ENCODE assay signal across 25 mouse cellular contexts in genomic region chr3:101836971-101837370, GRCm38 (mm10). TPM values are rescaled to one million over a fixed set of nuclear protein-coding genes. Genes with fewer than 3 reads are reported as not detected.
DNase-seq lines count a peak whose midpoint lies in the region; ATAC-seq lines count a peak whose summit lies in the region.
"Had no signal": no experiment of that assay in that cellular context is flagged by ENCODE, and none has a peak within 500 bp of the region (broad histone marks: within the 10 kb centered on the region; RNA-seq: fewer than 3 reads in every experiment).

No protein-coding gene starts in this region.

- no peaks in the 10 kb centered on the region for H3K36me3 ChIP-seq in forebrain, embryonic 10.5 days (replicated peaks)
- no peaks in the 10 kb centered on the region for H3K36me3 ChIP-seq in forebrain, embryonic 15.5 days
- no peaks in the 10 kb centered on the region for H3K36me3 ChIP-seq in midbrain, embryonic 10.5 days
- H3K36me3 ChIP-seq in midbrain, embryonic 15.5 days (replicated peaks) = no peaks in the 10 kb centered on the region
- H3K36me3 ChIP-seq in embryonic facial prominence, embryonic 13.5 days = no peaks in the 10 kb centered on the region
- no peaks in the 10 kb centered on the region for H3K36me3 ChIP-seq in stomach, embryonic 16.5 days (ENCODE audit: control insufficient read depth, insufficient read depth, low read length)
- H3K36me3 ChIP-seq: forebrain, embryonic 12.5 days; G1E; hindbrain, embryonic 13.5 days; liver, embryonic 13.5 days had no signal

- H3K4me1 ChIP-seq in forebrain, embryonic 10.5 days = peaks cover 22% of the 10 kb centered on the region
- H3K4me1 ChIP-seq in forebrain, embryonic 15.5 days = peaks cover 13% of the 10 kb centered on the region
- peaks cover 21% of the 10 kb centered on the region for H3K4me1 ChIP-seq in midbrain, embryonic 10.5 days
- peaks cover 11% of the 10 kb centered on the region for H3K4me1 ChIP-seq in midbrain, embryonic 15.5 days
- peaks cover 23% of the 10 kb centered on the region for H3K4me1 ChIP-seq in embryonic facial prominence, embryonic 13.5 days
- peaks cover 17% of the 10 kb centered on the region for H3K4me1 ChIP-seq in stomach, embryonic 16.5 days (ENCODE audit: control insufficient read depth, insufficient read depth, low read length)

- no peak for DNase-seq in forebrain, embryonic 10.5 days (ENCODE audit: extremely low spot score, low spot score)
- no peak for DNase-seq in midbrain, embryonic 10.5 days (ENCODE audit: low spot score)
- no peak for DNase-seq in kidney, postnatal 14 days
- DNase-seq: adrenal gland, postnatal 25 days; cerebellum, adult 11-12 months; cerebellum, postnatal 10 days; gastrocnemius, postnatal 14 days; heart, adult 11 months; heart, postnatal 4 days; kidney, adult 8-10 months; kidney, postnatal 10 days; layer of hippocampus, adult 9-11 months; liver, embryonic 13.5 days; lung, adult 2 months; lung, postnatal 10 days; thymus, adult 18-20 months; thymus, postnatal 25 days had no signal

- peak overlapping the region; percentile 81; the same call in 1 of the 2 replicates for H3K27ac ChIP-seq in forebrain, embryonic 10.5 days
- H3K27ac ChIP-seq in forebrain, embryonic 15.5 days (replicated peaks) = no peak overlapping the region
- H3K27ac ChIP-seq in midbrain, embryonic 10.5 days (replicated peaks) = peak overlapping the region; percentile 79; the same call in 1 of the 2 replicates
- H3K27ac ChIP-seq in midbrain, embryonic 15.5 days = no peak overlapping the region
- peak overlapping the region; percentile 78; the same call in 1 of the 2 replicates for H3K27ac ChIP-seq in embryonic facial prominence, embryonic 13.5 days
- peak overlapping the region; percentile 57; the same call in 1 of the 2 replicates for H3K27ac ChIP-seq in stomach, embryonic 16.5 days (ENCODE audit: low read length)
- H3K27ac ChIP-seq: forebrain, embryonic 12.5 days; liver, embryonic 13.5 days; macrophage had no signal

- H3K27me3 ChIP-seq in forebrain, embryonic 10.5 days (ENCODE audit: poor library complexity, severe bottlenecking) = peaks cover 6% of the 10 kb centered on the region; the same call in 1 of the 2 replicates
- H3K27me3 ChIP-seq in forebrain, embryonic 15.5 days = no peaks in the 10 kb centered on the region
- 0 out of 2 replicates have a peak, but pooled peaks cover 5% of the 10 kb centered on the region for H3K27me3 ChIP-seq in midbrain, embryonic 10.5 days (ENCODE audit: low read depth, poor library complexity, severe bottlenecking)
- no peaks in the 10 kb centered on the region for H3K27me3 ChIP-seq in midbrain, embryonic 15.5 days (replicated peaks)
- H3K27me3 ChIP-seq in embryonic facial prominence, embryonic 13.5 days = no peaks in the 10 kb centered on the region
- H3K27me3 ChIP-seq in stomach, embryonic 16.5 days (ENCODE audit: control insufficient read depth, insufficient read depth, low read length) = no peaks in the 10 kb centered on the region
- H3K27me3 ChIP-seq: forebrain, embryonic 12.5 days; hindbrain, embryonic 13.5 days; liver, embryonic 13.5 days had no signal

- H3K9ac ChIP-seq in forebrain, embryonic 15.5 days (replicated peaks) = no peak overlapping the region; the same call in 1 of the 2 replicates
- no peak overlapping the region for H3K9ac ChIP-seq in midbrain, embryonic 15.5 days
- no peak overlapping the region for H3K9ac ChIP-seq in embryonic facial prominence, embryonic 13.5 days
- H3K9ac ChIP-seq in stomach, embryonic 16.5 days (ENCODE audit: low read length) = no peak overlapping the region
- H3K9ac ChIP-seq: forebrain, embryonic 12.5 days; liver, embryonic 13.5 days had no signal

- ATAC-seq in forebrain, embryonic 15.5 days (replicated peaks) = no peak
- no peak for ATAC-seq in midbrain, embryonic 15.5 days (replicated peaks)
- no peak for ATAC-seq in embryonic facial prominence, embryonic 13.5 days (ENCODE audit: insufficient number of reproducible peaks, insufficient read depth, low FRiP score, low TSS enrichment, low read depth)
- no peak for ATAC-seq in stomach, embryonic 16.5 days (ENCODE audit: insufficient read depth, low FRiP score)

- 0 out of 2 replicates have a peak, but pooled peaks cover 3% of the 10 kb centered on the region for H3K9me3 ChIP-seq in forebrain, embryonic 10.5 days
- no peaks in the 10 kb centered on the region for H3K9me3 ChIP-seq in forebrain, embryonic 15.5 days
- H3K9me3 ChIP-seq in midbrain, embryonic 10.5 days (replicated peaks) = no peaks in the 10 kb centered on the region
- H3K9me3 ChIP-seq in midbrain, embryonic 15.5 days = no peaks in the 10 kb centered on the region
- H3K9me3 ChIP-seq in embryonic facial prominence, embryonic 13.5 days = no peaks in the 10 kb centered on the region
- no peaks in the 10 kb centered on the region for H3K9me3 ChIP-seq in stomach, embryonic 16.5 days (replicated peaks; ENCODE audit: control insufficient read depth, low read length)
- H3K9me3 ChIP-seq: forebrain, embryonic 12.5 days; G1E; hindbrain, embryonic 13.5 days; liver, embryonic 13.5 days had no signal

- H3K4me3 ChIP-seq in forebrain, embryonic 10.5 days = no peak overlapping the region
- no peak overlapping the region for H3K4me3 ChIP-seq in forebrain, embryonic 15.5 days
- H3K4me3 ChIP-seq in midbrain, embryonic 10.5 days = no peak overlapping the region
- no peak overlapping the region for H3K4me3 ChIP-seq in midbrain, embryonic 15.5 days
- H3K4me3 ChIP-seq in embryonic facial prominence, embryonic 13.5 days = no peak overlapping the region
- no peak overlapping the region for H3K4me3 ChIP-seq in stomach, embryonic 16.5 days (replicated peaks; ENCODE audit: low read length)
- H3K4me3 ChIP-seq: forebrain, embryonic 12.5 days; hindbrain, embryonic 13.5 days; liver, embryonic 13.5 days had no signal

- 85% methylated on average over 3 of the region's 3 CpGs for WGBS in forebrain, embryonic 10.5 days
- 85% methylated on average over 3 of the region's 3 CpGs for WGBS in forebrain, embryonic 15.5 days
- WGBS in midbrain, embryonic 10.5 days = 87% methylated on average over 3 of the region's 3 CpGs
- 79% methylated on average over 3 of the region's 3 CpGs for WGBS in midbrain, embryonic 15.5 days
- 84% methylated on average over 3 of the region's 3 CpGs for WGBS in embryonic facial prominence, embryonic 13.5 days
- 69% methylated on average over 3 of the region's 3 CpGs for WGBS in stomach, embryonic 16.5 days

- no peak overlapping the region for H3K4me2 ChIP-seq in forebrain, embryonic 15.5 days (replicated peaks)
- no peak overlapping the region for H3K4me2 ChIP-seq in midbrain, embryonic 15.5 days
- no peak overlapping the region for H3K4me2 ChIP-seq in embryonic facial prominence, embryonic 13.5 days
- H3K4me2 ChIP-seq in stomach, embryonic 16.5 days (ENCODE audit: low read depth, low read length) = no peak overlapping the region

RNA-seq across cellular contexts. Expression of gene Mab21l3, which starts 11.8 kb away (rescaled TPM):
- polyA plus RNA-seq in forebrain, embryonic 10.5 days (2016; fragmentation: Nextera tagmentation; extraction: Ambion mirVana) = 0.85 and 1.1 TPM in 2 replicates
- polyA plus RNA-seq in forebrain, embryonic 15.5 days (2015; fragmentation: Nextera tagmentation; extraction: Ambion mirVana) = 0.32 and 0.56 TPM in 2 replicates
- 0.43 and 0.60 TPM in 2 replicates for polyA plus RNA-seq in midbrain, embryonic 10.5 days (2016; fragmentation: Nextera tagmentation; extraction: Ambion mirVana)
- polyA plus RNA-seq in midbrain, embryonic 15.5 days (2015; fragmentation: Nextera tagmentation; extraction: Ambion mirVana) = 0.14 and 0.21 TPM in 2 replicates
- polyA plus RNA-seq in embryonic facial prominence, embryonic 13.5 days (2015; fragmentation: Nextera tagmentation; extraction: Ambion mirVana) = 1.7 and 2.0 TPM in 2 replicates
- 3.1 and 3.3 TPM in 2 replicates for polyA plus RNA-seq in stomach, embryonic 16.5 days (2015; fragmentation: Nextera tagmentation; extraction: Ambion mirVana)
- polyA plus RNA-seq: G1E had no signal

Comparison
In these comparisons a context has a peak if more than half of its experiments do, and no peak if none do; other contexts are left out.
1. H3K27ac ChIP-seq: peak in forebrain, embryonic 10.5 days (single experiment), midbrain, embryonic 10.5 days (single experiment), embryonic facial prominence, embryonic 13.5 days (single experiment) and stomach, embryonic 16.5 days (single experiment); none in forebrain, embryonic 15.5 days (single experiment) and midbrain, embryonic 15.5 days (single experiment).